Mouse (Mus musculus): Measurements from ENCODE around the gene Prkn. TPM values are rescaled to one million over a fixed set of nuclear protein-coding genes. Genes with fewer than 3 reads are reported as not detected.
"Not testable (repeated sequence)": the region's sequence is repeated elsewhere in the genome, so short reads cannot be mapped to it uniquely, and the experiment has no call there.

Prkn gene
- polyA plus RNA-seq, 2 experiments from 2014 or later = 0.32 TPM; not detected in 1

DNA sequence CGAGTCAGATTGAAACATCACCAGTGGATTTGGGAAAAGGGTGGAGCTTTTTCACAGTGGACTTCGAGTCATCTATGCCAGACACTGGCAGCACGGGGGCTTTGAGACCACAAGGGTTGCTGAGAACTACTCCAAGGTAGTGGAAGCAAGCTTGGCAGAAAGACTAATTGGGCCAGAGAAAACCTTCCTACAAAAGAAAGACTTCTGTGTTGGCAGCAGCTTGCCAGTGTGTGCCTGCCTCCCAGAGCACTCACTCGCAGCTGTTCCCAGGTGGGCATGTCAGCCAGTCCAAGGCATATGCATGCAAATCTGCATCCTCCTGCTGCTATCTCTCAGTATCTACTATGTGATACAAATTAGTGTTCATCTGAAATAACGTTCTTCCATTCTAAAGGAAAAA, 302.1 kb downstream of the Prkn start:
- no peak for ATAC-seq

GRCm38 (mm10) chr17:11156119-11156518, 315.9 kb downstream of the Prkn start:
- ATAC-seq = no peak

- no peak for ATAC-seq
These were observed 317.4 kb downstream of the Prkn start for GRCm38 (mm10) chr17:11157536-11157935.

DNA sequence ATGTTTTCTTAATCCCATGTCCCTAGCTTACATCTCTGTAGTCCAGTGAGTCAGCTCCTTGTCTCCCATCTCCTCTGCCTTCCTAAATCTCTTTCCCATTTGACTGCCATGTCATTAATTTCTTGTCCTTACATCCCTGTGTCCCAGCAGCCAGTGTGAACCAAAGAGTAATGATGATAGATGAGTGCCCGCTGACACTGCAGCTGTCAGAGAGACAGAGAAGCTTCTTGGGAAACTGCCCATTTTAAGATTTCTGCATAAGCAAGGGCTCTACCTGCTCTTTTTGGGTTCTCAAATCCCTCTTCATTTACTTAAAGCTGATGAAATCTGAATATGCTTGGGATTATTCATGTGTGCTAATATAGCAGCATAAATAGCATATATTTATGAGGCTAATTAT, 321.3 kb downstream of the Prkn start:
- no peak for ATAC-seq

GRCm38 (mm10) chr17:11162770-11163169, 322.6 kb downstream of the Prkn start:
- ATAC-seq = no peak

DNA sequence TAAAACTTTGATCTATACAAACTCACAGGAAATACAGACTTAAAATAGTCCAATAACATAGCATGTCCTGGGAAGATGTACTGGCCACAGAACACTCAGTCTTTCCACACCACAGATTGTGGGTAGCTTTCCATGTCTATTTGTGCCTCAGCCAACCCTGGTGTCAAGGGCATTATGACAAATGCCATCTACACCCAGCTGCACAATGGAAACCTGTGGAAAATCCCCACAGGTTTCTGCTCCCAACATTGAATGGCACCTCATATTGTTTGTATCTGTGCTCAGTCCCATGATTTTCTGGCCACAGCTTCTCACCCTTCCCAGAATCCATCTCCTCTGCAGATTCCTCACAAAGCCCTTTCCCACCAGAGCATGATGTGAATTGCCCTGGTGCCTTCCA, 347.2 kb downstream of the Prkn start:
- ATAC-seq = no peak

DNA sequence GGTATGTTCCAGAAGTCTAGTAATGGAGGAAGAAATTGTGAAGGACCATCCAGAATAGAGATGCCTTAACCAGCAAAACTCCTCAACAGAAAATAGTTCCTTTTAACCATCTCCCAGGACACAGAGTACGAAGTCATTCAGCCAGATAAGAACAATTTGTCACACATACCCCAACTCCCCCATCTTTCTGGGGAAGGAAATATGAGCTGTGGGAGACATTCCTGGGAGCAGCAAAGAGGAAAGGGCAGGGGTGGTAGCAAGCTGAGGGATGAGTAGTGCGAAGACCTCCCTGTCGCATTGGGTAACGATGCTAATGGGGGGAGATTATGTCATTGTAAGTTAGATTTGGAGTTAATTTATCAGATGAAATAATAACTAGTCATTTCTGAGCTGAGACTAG, 348.3 kb downstream of the Prkn start:
- no peak for ATAC-seq

GRCm38 (mm10) chr17:11190306-11190705, 350.1 kb downstream of the Prkn start:
- ATAC-seq = no peak

DNA sequence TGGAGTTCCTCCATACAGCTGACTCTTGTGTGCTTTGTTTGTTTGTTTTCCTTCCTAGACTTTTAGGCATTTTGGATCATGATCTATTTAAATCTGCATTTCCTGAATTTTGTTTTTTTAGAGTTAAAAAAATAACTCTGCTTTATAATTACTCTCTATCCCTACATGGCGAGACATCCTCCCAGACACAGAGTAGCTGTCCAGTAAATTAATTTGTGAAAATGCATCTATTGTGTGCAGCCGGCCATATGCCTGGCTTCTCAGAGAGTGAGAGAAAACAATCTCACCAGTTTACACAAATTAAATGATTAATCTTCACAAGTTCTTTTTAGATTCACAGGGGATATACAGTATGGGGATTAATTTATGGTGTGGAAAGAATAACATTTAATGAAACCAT, 357.9 kb downstream of the Prkn start:
- no peak for ATAC-seq

DNA sequence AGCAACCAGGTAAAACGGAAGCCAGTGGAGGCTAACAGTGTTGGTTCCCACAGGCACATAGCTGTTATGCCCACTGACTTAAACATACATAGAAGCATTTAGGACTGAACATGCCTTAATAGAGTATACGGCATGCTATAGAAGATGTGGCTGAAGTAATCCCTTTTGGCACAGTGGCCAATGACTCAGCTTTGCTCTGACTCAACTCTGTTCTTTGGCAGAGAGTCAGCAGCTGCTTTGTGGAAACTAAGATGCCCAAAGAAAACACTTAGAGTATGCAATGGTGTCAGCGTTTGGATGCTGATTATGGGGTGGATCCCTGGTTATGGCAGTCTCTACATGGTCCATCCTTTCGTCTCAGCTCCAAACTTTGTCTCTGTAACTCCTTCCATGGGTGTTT, 368.9 kb downstream of the Prkn start:
- not testable (repeated sequence) for ATAC-seq

DNA sequence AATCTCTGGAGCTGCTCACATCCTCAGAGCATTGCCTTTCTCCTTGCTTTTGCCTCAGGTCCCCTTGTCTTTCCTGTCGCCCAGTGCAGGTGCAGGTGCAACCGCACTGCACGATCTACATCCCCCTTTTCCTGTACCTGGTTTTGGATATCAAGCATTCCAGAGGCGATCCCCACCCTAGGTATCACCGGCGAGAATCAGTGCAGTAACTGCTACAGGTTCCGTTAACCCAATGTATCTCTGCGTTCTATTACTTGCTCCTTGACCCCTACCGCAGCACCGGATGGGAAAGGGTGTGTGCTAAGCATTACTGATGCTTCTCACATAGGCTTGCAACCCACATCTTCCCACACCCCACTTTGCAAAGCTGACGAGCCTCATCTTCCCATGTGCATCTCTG, 370.8 kb downstream of the Prkn start:
- ATAC-seq = no peak

GRCm38 (mm10) chr17:11211591-11211990, 371.4 kb downstream of the Prkn start:
- ATAC-seq = no peak

GRCm38 (mm10) chr17:11213689-11214088, 373.5 kb downstream of the Prkn start:
- no peak for ATAC-seq

DNA sequence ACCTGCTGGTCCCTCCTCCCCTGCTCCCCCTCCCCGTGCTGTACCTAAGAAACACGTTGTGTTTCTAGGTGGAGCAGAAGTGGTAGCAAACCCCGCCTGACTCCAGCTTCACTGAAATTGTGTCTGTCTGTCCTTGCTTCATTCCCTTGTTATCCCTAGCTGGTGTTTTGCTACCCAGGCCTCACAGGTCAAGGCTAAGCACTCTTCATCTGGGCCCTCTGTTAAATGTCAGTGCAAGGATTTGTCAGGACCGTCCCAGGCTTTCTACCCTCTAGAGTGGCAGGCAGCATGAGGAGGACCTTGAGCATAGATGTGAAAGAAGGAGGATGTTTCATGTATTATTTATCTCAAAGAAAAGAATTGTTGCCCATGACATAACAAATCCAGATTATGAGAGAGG, 388.8 kb downstream of the Prkn start:
- no peak for ATAC-seq

DNA sequence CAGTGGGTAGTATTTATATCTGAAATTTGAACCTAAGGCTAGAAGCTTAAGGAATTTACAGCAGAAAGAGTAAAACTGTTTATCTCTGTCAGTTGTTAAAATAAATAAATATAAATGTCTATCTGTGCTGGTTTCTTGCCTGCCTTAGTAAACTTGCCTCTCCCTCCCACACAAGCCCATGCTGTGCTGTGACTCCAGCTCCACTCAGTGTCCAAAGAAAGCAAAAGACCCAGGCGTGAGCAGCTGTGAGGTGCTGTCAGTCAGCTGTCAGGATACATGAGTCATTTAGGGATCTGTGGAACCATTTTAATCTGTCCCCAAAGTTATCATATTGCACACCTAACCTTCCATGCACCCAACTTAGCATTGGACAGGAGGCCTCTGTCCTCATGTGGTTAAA, 389.2 kb downstream of the Prkn start:
- no peak for ATAC-seq

GRCm38 (mm10) chr17:11230604-11231395, 390.6 kb downstream of the Prkn start:
- ATAC-seq = no peak

GRCm38 (mm10) chr17:11235273-11235672, 395.1 kb downstream of the Prkn start:
- no peak for ATAC-seq

DNA sequence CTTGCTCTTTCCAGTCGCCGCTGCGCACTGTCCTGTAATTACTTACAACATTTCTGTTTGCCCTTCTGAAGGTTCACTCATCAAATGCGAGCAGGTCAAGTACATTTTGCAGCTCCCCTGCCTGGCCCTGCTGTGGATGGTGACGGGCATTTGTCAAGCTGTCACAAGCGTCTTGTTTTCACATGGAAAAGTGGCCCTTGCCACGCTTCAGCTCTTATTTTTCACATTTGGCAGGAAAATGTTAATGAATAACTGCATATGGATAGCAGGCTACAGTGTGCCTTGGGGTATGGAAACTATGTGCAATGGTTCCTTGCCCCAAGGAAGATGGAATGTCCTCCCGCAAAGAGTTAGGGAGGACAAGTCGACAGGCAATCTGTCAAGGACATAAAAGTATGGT, 404.9 kb downstream of the Prkn start:
- ATAC-seq = no peak

DNA sequence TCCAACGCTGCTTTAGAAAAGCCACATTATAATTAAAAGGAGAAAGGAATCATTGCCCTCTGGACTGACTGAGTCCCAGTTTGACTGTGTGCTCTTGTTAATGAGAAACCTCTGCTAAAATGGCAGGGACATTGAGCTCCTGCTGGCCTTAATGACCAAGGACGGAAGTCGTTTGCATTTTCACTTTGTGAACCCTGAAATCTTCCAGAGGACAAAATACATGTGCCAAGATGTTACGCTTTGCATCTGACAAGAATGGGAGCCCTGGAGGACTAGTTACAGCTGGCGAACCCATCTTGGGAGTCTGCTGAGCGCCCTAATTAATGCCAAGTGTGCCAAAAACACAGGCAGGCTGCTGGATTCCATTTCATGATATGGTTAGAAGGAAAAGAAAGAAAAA, 409.0 kb downstream of the Prkn start:
- no peak for ATAC-seq

DNA sequence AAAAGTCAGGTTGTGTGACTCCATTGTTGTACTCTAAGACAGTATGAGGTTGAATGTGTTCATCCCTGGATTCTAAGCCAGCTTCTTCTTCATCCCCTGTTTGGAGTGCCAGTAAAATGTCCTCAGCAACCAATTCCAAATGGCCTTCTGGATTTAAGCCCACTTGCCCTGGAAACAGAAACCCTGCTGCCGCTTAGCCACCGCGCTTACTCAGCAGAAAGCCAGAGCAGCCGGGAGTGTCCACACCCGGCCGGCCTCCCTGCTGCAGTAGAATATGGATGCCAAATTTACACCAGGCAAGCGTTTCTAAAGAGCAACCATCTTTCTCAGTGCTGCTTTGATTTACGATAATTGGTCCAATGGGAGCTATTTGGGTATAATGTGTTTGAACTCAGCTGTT, 420.5 kb downstream of the Prkn start:
- no peak for ATAC-seq

DNA sequence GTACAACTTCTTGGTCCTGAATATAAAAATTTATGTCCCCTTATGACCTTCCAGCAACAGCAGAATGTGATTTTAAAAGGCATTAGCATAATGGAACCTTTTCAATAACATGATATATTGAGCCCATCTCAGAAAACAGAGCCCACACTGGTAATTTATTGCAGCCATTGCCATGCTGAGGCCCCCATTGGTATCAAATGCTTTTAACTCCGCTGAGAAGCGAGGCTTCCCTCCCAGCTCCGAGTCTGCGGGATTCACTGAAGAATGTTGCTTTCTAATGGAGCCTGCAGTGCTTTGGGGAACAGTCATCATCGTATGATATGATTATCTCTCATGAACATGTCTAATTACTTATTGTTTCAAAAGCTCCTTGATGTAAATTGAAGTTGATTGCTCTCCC, 421.5 kb downstream of the Prkn start:
- no peak for ATAC-seq

DNA sequence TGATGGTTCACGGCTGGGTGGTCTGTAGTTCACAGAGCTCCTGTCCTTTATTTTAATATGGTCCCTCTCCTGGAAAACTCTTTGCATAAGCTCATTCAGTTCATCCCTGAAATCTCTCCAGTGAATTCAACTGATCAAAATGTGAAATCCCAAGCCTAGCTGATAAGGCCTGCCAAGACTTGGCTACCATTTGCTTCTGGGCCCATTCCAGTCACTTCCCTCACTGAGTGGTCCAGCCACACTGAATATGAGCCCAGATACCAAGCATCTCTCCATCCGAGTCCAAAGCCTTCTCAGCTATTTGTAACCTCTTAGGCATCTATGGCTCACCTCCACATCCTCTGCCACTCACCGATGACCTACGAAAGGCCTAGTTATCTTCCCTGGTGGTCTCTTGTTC, 427.8 kb downstream of the Prkn start:
- no peak for ATAC-seq

DNA sequence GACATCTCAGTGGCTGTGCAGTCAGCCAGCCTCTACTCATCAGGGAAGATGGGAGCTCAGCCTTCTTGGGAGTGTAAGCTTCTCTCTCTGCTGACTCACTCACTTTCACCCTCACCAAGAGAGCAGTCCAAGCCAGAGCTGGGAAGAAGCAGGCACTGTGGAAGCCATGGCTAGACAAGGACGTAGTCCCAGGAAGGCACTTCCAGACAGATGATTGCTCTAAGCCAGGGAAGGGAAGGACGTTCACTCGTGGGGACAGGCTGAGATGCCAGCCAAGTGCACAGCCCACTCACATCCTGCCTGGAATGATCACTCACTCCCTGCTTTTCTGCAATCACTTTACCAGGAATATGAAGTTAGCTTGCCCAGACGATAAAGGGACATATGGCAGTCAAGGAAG, 430.0 kb downstream of the Prkn start:
- no peak for ATAC-seq

GRCm38 (mm10) chr17:11271876-11272275, 431.7 kb downstream of the Prkn start:
- no peak for ATAC-seq

- no peak for ATAC-seq
These were observed 444.1 kb downstream of the Prkn start for GRCm38 (mm10) chr17:11284246-11284645.
